Mouse (Mus musculus): ENCODE measurements around the gene Glis2.

Gene Glis2

GRCm38 (mm10) chr16:4584438-4584837, 10.1 kb upstream of the Glis2 start:
- DNase-seq: no peak

GRCm38 (mm10) chr16:4585642-4586530, 8.6 kb upstream of the Glis2 start:
- DNase-seq: no peak

- peak; percentile 92 for DNase-seq
Measured at GRCm38 (mm10) chr16:4586531-4587123, 7.9 kb upstream of the Glis2 start.

GRCm38 (mm10) chr16:4587516-4588210, 6.8 kb upstream of the Glis2 start:
- DNase-seq: no peak

- DNase-seq: no peak
Measured at GRCm38 (mm10) chr16:4590236-4590635, 4.3 kb upstream of the Glis2 start.

GRCm38 (mm10) chr16:4592909-4593875, 1.3 kb upstream of the Glis2 start:
- DNase-seq: peak; percentile 63

GRCm38 (mm10) chr16:4594814-4595526, 457 bp downstream of the Glis2 start:
- DNase-seq: no peak

GRCm38 (mm10) chr16:4595527-4595963, 1.0 kb downstream of the Glis2 start:
- DNase-seq: peak; percentile 32

GRCm38 (mm10) chr16:4596141-4596728, 1.7 kb downstream of the Glis2 start:
- no peak for DNase-seq

- no peak for DNase-seq
Measured at GRCm38 (mm10) chr16:4596836-4597235, 2.3 kb downstream of the Glis2 start.

- DNase-seq: no peak
Measured at GRCm38 (mm10) chr16:4597296-4597695, 2.8 kb downstream of the Glis2 start.

GRCm38 (mm10) chr16:4598041-4598440, 3.5 kb downstream of the Glis2 start:
- no peak for DNase-seq

GRCm38 (mm10) chr16:4598891-4599543, 4.5 kb downstream of the Glis2 start:
- DNase-seq: no peak

- no peak for DNase-seq
Measured at GRCm38 (mm10) chr16:4599616-4600015, 5.1 kb downstream of the Glis2 start.

GRCm38 (mm10) chr16:4600701-4601310, 6.3 kb downstream of the Glis2 start:
- DNase-seq: no peak

- DNase-seq: no peak
Measured at GRCm38 (mm10) chr16:4602189-4602588, 7.7 kb downstream of the Glis2 start.

GRCm38 (mm10) chr16:4602766-4603452, 8.4 kb downstream of the Glis2 start:
- DNase-seq: no peak

GRCm38 (mm10) chr16:4603453-4603837, 8.9 kb downstream of the Glis2 start:
- no peak for DNase-seq

GRCm38 (mm10) chr16:4604293-4604837, 9.9 kb downstream of the Glis2 start:
- no peak for DNase-seq

Measured in right cerebral cortex, adult 18-20 months (tissue).